Mouse (Mus musculus): Measurements from ENCODE around the gene Lmx1b.

Gene Lmx1b

GRCm38 (mm10) chr2:33543429-33544202 lies 96.7 kb downstream of the Lmx1b start:
- peak; percentile 53 for DNase-seq (ENCODE audit: low spot score)

GRCm38 (mm10) chr2:33542696-33543428 lies 97.4 kb downstream of the Lmx1b start:
- peak; percentile 38 for DNase-seq (ENCODE audit: low spot score)

- DNase-seq (ENCODE audit: low spot score) = no peak
Observed at GRCm38 (mm10) chr2:33525274-33526055, 114.8 kb downstream of the Lmx1b start.

- DNase-seq (ENCODE audit: low spot score) = no peak
Observed at GRCm38 (mm10) chr2:33515856-33516255, 124.5 kb downstream of the Lmx1b start.

GRCm38 (mm10) chr2:33515431-33515830 lies 124.9 kb downstream of the Lmx1b start:
- no peak for DNase-seq (ENCODE audit: low spot score)
